Mouse (Mus musculus) cortical plate, adult 2 months (tissue): ENCODE data around the gene Uhrf2.

ENCODE experiments used
- CTCF ChIP-seq: fragments of 200-500 bp; IDR thresholded peaks from 2 replicates; pipeline ENCODE4 v1.5.1; 2011; ENCODE audit warnings: mild to moderate bottlenecking, control low read depth, low read length; ENCODE audit not compliant: insufficient read depth; ENCODE audit errors: extremely low read depth
- POLR2A ChIP-seq: fragments of 200-500 bp; IDR thresholded peaks from 2 replicates; pipeline ENCODE4 v1.6.1; 2011; ENCODE audit warnings: mild to moderate bottlenecking, low read length, control low read depth; ENCODE audit not compliant: insufficient read depth; ENCODE audit errors: extremely low read depth

GRCm38 (mm10) chr19:30108616-30109015 lies 78.3 kb downstream of the Uhrf2 start:
- TF ChIP-seq CTCF (no peak), POLR2A (no peak)
